Mouse (Mus musculus): ENCODE measurements around the gene Ampd3. TPM values are rescaled to one million over a fixed set of nuclear protein-coding genes. Genes with fewer than 3 reads are reported as not detected.

The Ampd3 gene
- polyA plus RNA-seq, 1 experiment from 2014 or later = 2.8 TPM

GRCm38 (mm10) chr7:110742022-110742421 lies 26.0 kb upstream of the Ampd3 start:
- 75% methylated on average over 5 of the region's 5 CpGs for WGBS
- Histone ChIP-seq H3K9me3 (peaks cover 6% of the 10 kb centered on the region; the same call in 1 of the 2 replicates), H3K36me3 (no peaks in the 10 kb centered on the region), H3K4me1 (peaks cover 17% of the 10 kb centered on the region), H3K27ac (no peak overlapping the region), H3K27me3 (no peaks in the 10 kb centered on the region), H3K4me2 (replicated peaks) (no peak overlapping the region), H3K9ac (no peak overlapping the region), H3K4me3 (no peak overlapping the region)
- no peak for ATAC-seq (ENCODE audit: low FRiP score, low read depth)

- H3K36me3 ChIP-seq = no peaks in the 10 kb centered on the region
- 70% methylated on average over 5 of the region's 5 CpGs for WGBS
- no peak for ATAC-seq (ENCODE audit: low FRiP score, low read depth)
- no peaks in the 10 kb centered on the region for H3K27me3 ChIP-seq
- H3K4me3 ChIP-seq = no peak overlapping the region
- H3K27ac ChIP-seq = no peak overlapping the region
- no peaks in the 10 kb centered on the region for H3K9me3 ChIP-seq
- H3K4me2 ChIP-seq (replicated peaks) = no peak overlapping the region
- H3K9ac ChIP-seq = no peak overlapping the region
- peaks cover under 1% of the 10 kb centered on the region; the same call in 1 of the 2 replicates for H3K4me1 ChIP-seq
Observed at GRCm38 (mm10) chr7:110746087-110746562, 21.9 kb upstream of the Ampd3 start.

GRCm38 (mm10) chr7:110746809-110747208 lies 21.2 kb upstream of the Ampd3 start:
- WGBS = 55% methylated on average over 2 of the region's 2 CpGs
- ATAC-seq (ENCODE audit: low FRiP score, low read depth) = no peak
- Histone ChIP-seq H3K36me3 (no peaks in the 10 kb centered on the region), H3K4me2 (replicated peaks) (no peak overlapping the region), H3K27me3 (no peaks in the 10 kb centered on the region), H3K9ac (no peak overlapping the region), H3K9me3 (no peaks in the 10 kb centered on the region), H3K4me3 (no peak overlapping the region), H3K27ac (no peak overlapping the region), H3K4me1 (no peaks in the 10 kb centered on the region)

GRCm38 (mm10) chr7:110750834-110751233 lies 17.2 kb upstream of the Ampd3 start:
- peaks cover 21% of the 10 kb centered on the region for H3K4me1 ChIP-seq
- no peak overlapping the region for H3K27ac ChIP-seq
- no peaks in the 10 kb centered on the region for H3K9me3 ChIP-seq
- no peak overlapping the region for H3K9ac ChIP-seq
- H3K4me2 ChIP-seq (replicated peaks) = no peak overlapping the region
- WGBS = 64% methylated on average over 4 of the region's 4 CpGs
- H3K27me3 ChIP-seq = no peaks in the 10 kb centered on the region
- no peak overlapping the region for H3K4me3 ChIP-seq
- no peak for ATAC-seq (ENCODE audit: low FRiP score, low read depth)
- H3K36me3 ChIP-seq = no peaks in the 10 kb centered on the region

- no peaks in the 10 kb centered on the region for H3K27me3 ChIP-seq
- no peak overlapping the region for H3K9ac ChIP-seq
- H3K9me3 ChIP-seq = no peaks in the 10 kb centered on the region
- WGBS = 75% methylated on average over 1 of the region's 1 CpGs
- H3K36me3 ChIP-seq = no peaks in the 10 kb centered on the region
- H3K27ac ChIP-seq = no peak overlapping the region
- no peak overlapping the region for H3K4me2 ChIP-seq (replicated peaks)
- H3K4me1 ChIP-seq = peaks cover 21% of the 10 kb centered on the region
- no peak overlapping the region for H3K4me3 ChIP-seq
- no peak for ATAC-seq (ENCODE audit: low FRiP score, low read depth)
Observed at GRCm38 (mm10) chr7:110751634-110752033, 16.4 kb upstream of the Ampd3 start.

- no peak for ATAC-seq (ENCODE audit: low FRiP score, low read depth)
- WGBS = 94% methylated on average over 1 of the region's 1 CpGs
Observed at GRCm38 (mm10) chr7:110753310-110753709, 14.7 kb upstream of the Ampd3 start.

GRCm38 (mm10) chr7:110753926-110754330 lies 14.1 kb upstream of the Ampd3 start:
- H3K9ac ChIP-seq = no peak overlapping the region
- no peak for ATAC-seq (ENCODE audit: low FRiP score, low read depth)
- no peak overlapping the region for H3K27ac ChIP-seq
- H3K4me3 ChIP-seq = no peak overlapping the region
- no peaks in the 10 kb centered on the region for H3K27me3 ChIP-seq
- WGBS = 15% methylated on average over 5 of the region's 5 CpGs
- peaks cover 24% of the 10 kb centered on the region for H3K4me1 ChIP-seq
- H3K4me2 ChIP-seq (replicated peaks) = no peak overlapping the region
- no peaks in the 10 kb centered on the region for H3K9me3 ChIP-seq
- no peaks in the 10 kb centered on the region for H3K36me3 ChIP-seq

More at GRCm38 (mm10) chr7:110753310-110753709, 14.7 kb upstream of the Ampd3 start:
- H3K9me3 ChIP-seq = no peaks in the 10 kb centered on the region
- H3K36me3 ChIP-seq = no peaks in the 10 kb centered on the region
- no peak overlapping the region for H3K4me3 ChIP-seq
- H3K27ac ChIP-seq = no peak overlapping the region
- no peak overlapping the region for H3K4me2 ChIP-seq (replicated peaks)
- no peaks in the 10 kb centered on the region for H3K27me3 ChIP-seq
- H3K4me1 ChIP-seq = peaks cover 24% of the 10 kb centered on the region
- H3K9ac ChIP-seq = no peak overlapping the region

GRCm38 (mm10) chr7:110756440-110756839 lies 11.6 kb upstream of the Ampd3 start:
- no peak overlapping the region for H3K4me3 ChIP-seq
- no peak overlapping the region for H3K4me2 ChIP-seq (replicated peaks)
- no peaks in the 10 kb centered on the region for H3K27me3 ChIP-seq
- H3K9ac ChIP-seq = no peak overlapping the region
- ATAC-seq (ENCODE audit: low FRiP score, low read depth) = no peak
- no peak overlapping the region for H3K27ac ChIP-seq
- H3K9me3 ChIP-seq = no peaks in the 10 kb centered on the region
- H3K4me1 ChIP-seq = peaks cover 24% of the 10 kb centered on the region
- no peaks in the 10 kb centered on the region for H3K36me3 ChIP-seq
- 55% methylated on average over 2 of the region's 2 CpGs for WGBS

GRCm38 (mm10) chr7:110762605-110763180 lies 5.3 kb upstream of the Ampd3 start:
- Histone ChIP-seq H3K4me2 (replicated peaks) (no peak overlapping the region), H3K9me3 (no peaks in the 10 kb centered on the region), H3K27ac (no peak overlapping the region), H3K36me3 (no peaks in the 10 kb centered on the region), H3K4me1 (peaks cover 2% of the 10 kb centered on the region; the same call in 1 of the 2 replicates), H3K27me3 (peaks cover 8% of the 10 kb centered on the region), H3K4me3 (no peak overlapping the region), H3K9ac (no peak overlapping the region)
- no peak for ATAC-seq (ENCODE audit: low FRiP score, low read depth)
- 78% methylated on average over 5 of the region's 5 CpGs for WGBS

- peak overlapping the region; percentile 62 for H3K4me3 ChIP-seq
- H3K36me3 ChIP-seq = no peaks in the 10 kb centered on the region
- H3K4me2 ChIP-seq (replicated peaks) = peak overlapping the region; percentile 96
- under 1% methylated on average over 50 of the region's 61 CpGs for WGBS
- no peaks in the 10 kb centered on the region for H3K9me3 ChIP-seq
- H3K9ac ChIP-seq = peak overlapping the region; percentile 81
- peaks cover 30% of the 10 kb centered on the region for H3K27me3 ChIP-seq
- H3K4me1 ChIP-seq = peaks cover 20% of the 10 kb centered on the region
- peak; percentile 62; the same call in 1 of the 2 replicates for ATAC-seq (ENCODE audit: low FRiP score, low read depth)
- H3K27ac ChIP-seq = no peak overlapping the region
Observed at GRCm38 (mm10) chr7:110768451-110769064, 552 bp downstream of the Ampd3 start.

GRCm38 (mm10) chr7:110769094-110769493 lies 1.1 kb downstream of the Ampd3 start:
- H3K9me3 ChIP-seq = no peaks in the 10 kb centered on the region
- H3K4me2 ChIP-seq (replicated peaks) = peak overlapping the region; percentile 96
- peaks cover 26% of the 10 kb centered on the region for H3K4me1 ChIP-seq
- WGBS = 43% methylated on average over 4 of the region's 4 CpGs
- peak overlapping the region; percentile 62 for H3K4me3 ChIP-seq
- no peak for ATAC-seq (ENCODE audit: low FRiP score, low read depth)
- H3K9ac ChIP-seq = peak overlapping the region; percentile 81
- H3K36me3 ChIP-seq = no peaks in the 10 kb centered on the region
- H3K27ac ChIP-seq = no peak overlapping the region
- H3K27me3 ChIP-seq = peaks cover 30% of the 10 kb centered on the region

- ATAC-seq (ENCODE audit: low FRiP score, low read depth) = no peak
- H3K9me3 ChIP-seq = no peaks in the 10 kb centered on the region
- H3K9ac ChIP-seq = 0 out of 2 replicates have a peak overlapping the region, but pooled peaks have one; percentile 8
- peaks cover 30% of the 10 kb centered on the region for H3K27me3 ChIP-seq
- no peaks in the 10 kb centered on the region for H3K36me3 ChIP-seq
- H3K4me3 ChIP-seq = no peak overlapping the region
- peaks cover 29% of the 10 kb centered on the region for H3K4me1 ChIP-seq
- no peak overlapping the region for H3K4me2 ChIP-seq (replicated peaks)
- no peak overlapping the region for H3K27ac ChIP-seq
- 88% methylated on average over 4 of the region's 4 CpGs for WGBS
Observed at GRCm38 (mm10) chr7:110770949-110771348, 2.9 kb downstream of the Ampd3 start.
